Mouse (Mus musculus) lung, embryonic 16.5 days (tissue): Measurements from ENCODE around the gene Cacnb2. TPM values are rescaled to one million over a fixed set of nuclear protein-coding genes. Genes with fewer than 3 reads are reported as not detected.

Source experiments
- ATAC-seq: fragments of 200-750 bp; cut with Nextera tagmentation; 2 replicates; pipeline ENCODE4 v1.8.0; 2017; ENCODE audit warnings: low read depth, mild to moderate bottlenecking, moderate library complexity
- H3K27ac ChIP-seq: fragments of 300-500 bp; sonication (generic); 2 replicates; pipeline ENCODE4 v1.5.1; 2014; ENCODE audit warnings: mild to moderate bottlenecking, control low read depth, low read length
- H3K27me3 ChIP-seq: fragments of 300-500 bp; sonication (generic); 2 replicates; pipeline ENCODE4 v1.6.1; 2014; ENCODE audit warnings: low read depth, low read length, mixed read lengths; ENCODE audit not compliant: control insufficient read depth, insufficient read depth
- H3K36me3 ChIP-seq: fragments of 300-500 bp; sonication (generic); 2 replicates; pipeline ENCODE4 v1.6.1; 2014; ENCODE audit warnings: low read length; ENCODE audit not compliant: control insufficient read depth, insufficient read depth
- H3K4me1 ChIP-seq: fragments of 300-500 bp; sonication (generic); replicated peaks from 2 replicates; pipeline ENCODE4 v1.6.1; 2014; ENCODE audit warnings: low read length, mixed read lengths; ENCODE audit not compliant: control insufficient read depth, insufficient read depth
- H3K4me2 ChIP-seq: fragments of 300-500 bp; sonication (generic); 2 replicates; pipeline ENCODE4 v1.6.1; 2014; ENCODE audit warnings: low read depth, low read length, control low read depth
- H3K4me3 ChIP-seq: fragments of 300-500 bp; sonication (generic); 2 replicates; pipeline ENCODE4 v1.5.1; 2014; ENCODE audit warnings: mild to moderate bottlenecking, low read length, control low read depth
- H3K9ac ChIP-seq: fragments of 300-500 bp; sonication (generic); 2 replicates; pipeline ENCODE4 v1.6.1; 2014; ENCODE audit warnings: low read length, control low read depth
- H3K9me3 ChIP-seq: fragments of 300-500 bp; sonication (generic); 2 replicates; pipeline ENCODE4 v1.6.1; 2016; ENCODE audit warnings: low read length; ENCODE audit not compliant: control insufficient read depth
- WGBS: fragments of 180-500 bp; shearing (Covaris S2); extraction: QIAGEN DNeasy Blood & Tissue Kit; methylation state at CpG from one replicate; pipeline ENCODE4 v1.1.7; 2014; 5-methylcytosine and 5-hydroxymethylcytosine counted together
- polyA plus RNA-seq: library from polyadenylated mRNA; unstranded; fragments of >200 nt; fragmentation: Nextera tagmentation; extraction: Ambion mirVana; gene quantifications from 2 replicates; pipeline ENCODE4 v1.2.1, GENCODE M21; 2015

Gene Cacnb2
- polyA plus RNA-seq, 1 experiment from 2014 or later: 8.0 TPM

DNA sequence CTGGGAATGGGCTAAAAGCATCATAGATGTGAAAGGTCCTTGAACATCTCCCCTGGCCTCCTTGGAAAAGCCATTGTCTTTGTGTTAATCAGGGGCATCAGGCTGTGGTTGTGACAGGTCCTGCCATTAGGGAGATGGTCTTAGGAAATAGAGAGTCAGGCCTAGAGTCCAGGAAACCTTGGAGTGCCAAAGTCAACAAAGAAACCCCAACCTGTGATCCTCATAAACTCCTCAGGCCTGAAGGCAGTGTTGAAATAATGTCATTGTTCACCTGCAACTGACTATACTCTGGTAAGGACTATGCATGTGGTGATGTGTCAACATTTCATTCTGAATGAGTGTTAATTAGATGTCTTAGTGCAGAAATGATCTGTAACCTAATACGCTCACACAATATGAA, 255.4 kb downstream of the Cacnb2 start:
- WGBS: 91% methylated on average over 1 of the region's 1 CpGs
- H3K4me1 ChIP-seq: no peaks in the 10 kb centered on the region
- H3K4me2 ChIP-seq: no peak overlapping the region
- no peaks in the 10 kb centered on the region for H3K9me3 ChIP-seq
- ATAC-seq: no peak
- no peak overlapping the region for H3K27ac ChIP-seq
- no peak overlapping the region for H3K9ac ChIP-seq
- H3K4me3 ChIP-seq: no peak overlapping the region
- no peaks in the 10 kb centered on the region for H3K27me3 ChIP-seq
- no peaks in the 10 kb centered on the region for H3K36me3 ChIP-seq

DNA sequence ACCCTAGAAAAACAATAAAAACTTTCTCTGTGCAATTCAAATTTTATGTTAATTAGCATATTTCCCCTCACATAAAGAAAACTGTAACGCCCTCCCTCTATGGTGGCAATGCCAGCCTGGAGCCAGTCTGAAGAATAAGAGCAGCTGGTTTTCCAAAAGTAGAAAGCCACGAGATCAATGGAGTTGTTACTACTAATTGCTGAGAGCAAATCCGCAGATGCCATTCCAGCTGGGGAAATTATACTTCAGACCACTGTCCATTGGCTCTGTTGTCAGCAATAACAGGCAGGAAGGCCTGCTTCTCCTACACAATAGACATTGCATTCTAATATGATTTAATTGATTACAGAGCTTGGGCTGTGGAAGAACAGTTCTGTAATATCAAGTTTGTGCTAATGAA, 257.5 kb downstream of the Cacnb2 start:
- Histone ChIP-seq H3K36me3 (no peaks in the 10 kb centered on the region), H3K4me2 (no peak overlapping the region), H3K27ac (no peak overlapping the region), H3K9me3 (no peaks in the 10 kb centered on the region), H3K4me3 (no peak overlapping the region), H3K9ac (no peak overlapping the region), H3K4me1 (no peaks in the 10 kb centered on the region), H3K27me3 (no peaks in the 10 kb centered on the region)
- 81% methylated on average over 3 of the region's 3 CpGs for WGBS
- no peak for ATAC-seq

DNA sequence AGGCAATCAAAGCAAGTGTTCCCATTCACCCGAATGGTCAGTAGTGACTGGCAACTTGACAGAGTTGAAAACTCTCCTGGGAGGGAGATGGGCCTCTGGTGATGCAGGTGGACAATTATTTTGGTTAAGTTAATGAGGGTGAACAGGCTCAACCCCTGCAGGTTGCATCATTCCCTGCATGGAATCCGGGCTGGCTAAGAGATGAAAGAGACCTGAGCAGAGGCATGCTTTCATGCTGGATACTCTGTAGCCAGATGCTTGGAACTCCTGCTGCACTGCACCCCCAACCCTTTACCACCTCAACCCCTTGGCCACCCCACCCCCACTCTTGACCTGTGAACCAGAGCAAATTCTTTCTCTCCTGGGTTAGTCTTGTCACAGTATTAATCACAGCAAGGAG, 258.7 kb downstream of the Cacnb2 start:
- H3K4me2 ChIP-seq: no peak overlapping the region
- H3K9me3 ChIP-seq: no peaks in the 10 kb centered on the region
- no peak for ATAC-seq
- 50% methylated on average over 2 of the region's 2 CpGs for WGBS
- H3K4me1 ChIP-seq: no peaks in the 10 kb centered on the region
- no peaks in the 10 kb centered on the region for H3K36me3 ChIP-seq
- H3K9ac ChIP-seq: no peak overlapping the region
- no peaks in the 10 kb centered on the region for H3K27me3 ChIP-seq
- no peak overlapping the region for H3K27ac ChIP-seq
- H3K4me3 ChIP-seq: no peak overlapping the region

DNA sequence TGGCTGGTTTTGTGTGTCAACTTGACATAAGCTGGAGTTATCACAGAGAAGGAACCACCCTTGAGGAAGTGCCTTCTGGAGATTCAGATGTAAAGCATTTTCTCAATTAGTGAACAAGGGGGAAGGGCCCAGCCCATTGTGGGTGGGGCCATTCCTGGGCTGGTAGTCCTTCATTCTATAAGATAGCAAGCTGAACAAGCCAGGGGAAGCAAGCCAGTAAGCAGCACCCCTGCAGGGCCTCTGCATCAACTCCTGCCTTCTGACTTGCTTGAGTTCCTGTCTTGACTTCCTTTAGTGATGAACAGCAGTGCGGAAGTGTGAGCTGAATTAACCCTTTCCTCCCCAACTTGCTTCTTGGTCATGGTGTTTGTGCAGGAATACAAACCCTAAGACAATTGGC, 260.1 kb downstream of the Cacnb2 start:
- Histone ChIP-seq H3K27me3 (no peaks in the 10 kb centered on the region), H3K4me2 (no peak overlapping the region), H3K27ac (no peak overlapping the region), H3K4me3 (no peak overlapping the region), H3K9me3 (no peaks in the 10 kb centered on the region), H3K4me1 (no peaks in the 10 kb centered on the region), H3K9ac (no peak overlapping the region), H3K36me3 (no peaks in the 10 kb centered on the region)
- ATAC-seq: no peak
- WGBS: 43% methylated on average over 1 of the region's 1 CpGs

DNA sequence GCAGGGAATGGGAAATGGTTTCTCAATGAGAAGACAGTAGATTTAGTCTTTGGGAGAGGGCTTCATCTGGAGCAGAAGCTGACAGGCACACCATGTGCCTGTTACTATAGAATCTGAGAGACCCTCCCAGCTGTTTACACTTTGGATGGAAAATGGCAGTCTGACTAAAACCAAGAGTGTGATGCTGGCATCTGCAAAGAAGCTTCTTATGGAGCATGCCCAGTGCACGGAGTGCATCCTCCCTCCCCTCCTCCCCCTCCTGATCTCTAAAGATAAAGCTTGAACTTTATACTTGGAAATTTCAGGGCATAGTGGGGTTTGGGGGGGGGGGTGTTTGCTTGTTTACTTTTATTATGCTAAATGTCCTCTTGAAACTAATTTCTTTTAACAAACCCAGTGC, 270.2 kb downstream of the Cacnb2 start:
- H3K4me2 ChIP-seq: no peak overlapping the region

DNA sequence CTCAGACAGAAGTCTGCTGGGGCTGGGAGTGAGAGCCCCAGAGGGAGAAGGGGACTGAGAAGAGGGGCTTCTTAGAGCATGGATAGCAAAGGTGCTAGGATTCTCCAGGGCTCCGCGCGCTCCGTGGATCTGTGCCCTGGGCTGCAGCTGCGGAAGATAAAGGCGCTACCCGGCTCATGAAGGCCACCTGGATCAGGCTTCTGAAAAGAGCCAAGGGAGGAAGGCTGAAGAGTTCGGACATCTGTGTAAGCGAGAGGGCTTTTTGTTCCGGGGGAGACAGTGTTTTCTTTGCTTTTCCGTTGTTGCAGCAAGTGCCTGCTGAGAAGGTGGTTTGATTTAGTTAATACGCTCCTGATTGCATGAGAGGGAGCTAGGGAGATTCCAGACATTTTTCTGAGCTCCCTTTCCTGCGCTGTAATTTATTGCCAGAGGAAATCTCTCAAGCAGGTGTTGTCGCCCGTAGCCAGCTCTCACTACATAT, 270.9 kb downstream of the Cacnb2 start:
- ATAC-seq: no peak; the same call in 1 of the 2 replicates
- 20% methylated on average over 15 of the region's 15 CpGs for WGBS
- Histone ChIP-seq H3K9ac (peak overlapping the region; percentile 41), H3K9me3 (no peaks in the 10 kb centered on the region), H3K27ac (peak overlapping the region; percentile 1; the same call in 1 of the 2 replicates), H3K4me3 (peak overlapping the region; percentile 41), H3K4me2 (peak overlapping the region; percentile 42), H3K27me3 (no peaks in the 10 kb centered on the region), H3K36me3 (no peaks in the 10 kb centered on the region), H3K4me1 (peaks cover 13% of the 10 kb centered on the region)

More for the DNA sequence above, 270.2 kb downstream of the Cacnb2 start:
- H3K9ac ChIP-seq: no peak overlapping the region
- no peaks in the 10 kb centered on the region for H3K27me3 ChIP-seq
- peaks cover 13% of the 10 kb centered on the region for H3K4me1 ChIP-seq
- 0 out of 2 replicates have a peak, but pooled peaks have one; percentile 23 for ATAC-seq
- no peaks in the 10 kb centered on the region for H3K36me3 ChIP-seq
- H3K4me3 ChIP-seq: no peak overlapping the region
- H3K9me3 ChIP-seq: no peaks in the 10 kb centered on the region
- H3K27ac ChIP-seq: no peak overlapping the region
- WGBS: 40% methylated on average over 1 of the region's 1 CpGs

DNA sequence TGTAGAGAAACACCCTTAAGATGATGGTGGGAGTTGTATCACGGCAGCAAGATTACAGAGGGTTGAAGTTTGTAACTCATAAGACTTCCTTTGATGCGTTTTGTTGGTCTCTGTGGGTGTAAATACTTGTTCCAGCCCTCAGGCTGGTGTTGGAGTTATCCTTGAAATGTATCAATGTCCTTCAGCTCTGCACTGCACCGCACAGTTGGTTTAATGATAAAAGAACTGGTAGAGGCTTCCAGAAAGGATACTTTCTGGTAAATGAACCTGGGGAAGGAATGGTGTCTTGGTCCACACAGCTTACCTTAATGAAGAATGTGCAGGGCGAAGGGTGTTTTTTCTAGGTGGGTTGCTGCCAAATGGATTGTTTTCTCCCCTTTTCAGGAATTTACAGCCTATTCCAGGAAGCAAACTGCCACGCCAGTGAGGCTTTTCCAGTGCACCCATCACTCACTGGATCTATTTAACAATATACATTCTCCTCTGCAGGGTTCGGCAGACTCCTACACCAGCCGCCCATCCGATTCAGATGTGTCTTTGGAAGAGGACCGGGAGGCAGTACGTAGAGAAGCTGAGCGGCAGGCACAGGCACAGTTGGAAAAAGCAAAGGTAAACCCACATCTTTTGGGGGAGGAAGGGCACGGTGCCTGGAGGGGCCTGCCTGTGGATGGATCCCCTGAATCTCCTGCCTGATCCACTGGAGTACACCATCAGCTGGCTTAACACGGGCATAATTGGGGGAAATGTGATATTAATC, 271.6 kb downstream of the Cacnb2 start:
- 0 out of 2 replicates have a peak overlapping the region, but pooled peaks have one; percentile 0 for H3K27ac ChIP-seq
- no peak for ATAC-seq
- H3K4me1 ChIP-seq: peaks cover 13% of the 10 kb centered on the region
- peak overlapping the region; percentile 41 for H3K4me3 ChIP-seq
- H3K4me2 ChIP-seq: peak overlapping the region; percentile 42
- H3K9me3 ChIP-seq: no peaks in the 10 kb centered on the region
- no peaks in the 10 kb centered on the region for H3K36me3 ChIP-seq
- WGBS: 34% methylated on average over 13 of the region's 13 CpGs
- H3K9ac ChIP-seq: no peak overlapping the region
- H3K27me3 ChIP-seq: no peaks in the 10 kb centered on the region

DNA sequence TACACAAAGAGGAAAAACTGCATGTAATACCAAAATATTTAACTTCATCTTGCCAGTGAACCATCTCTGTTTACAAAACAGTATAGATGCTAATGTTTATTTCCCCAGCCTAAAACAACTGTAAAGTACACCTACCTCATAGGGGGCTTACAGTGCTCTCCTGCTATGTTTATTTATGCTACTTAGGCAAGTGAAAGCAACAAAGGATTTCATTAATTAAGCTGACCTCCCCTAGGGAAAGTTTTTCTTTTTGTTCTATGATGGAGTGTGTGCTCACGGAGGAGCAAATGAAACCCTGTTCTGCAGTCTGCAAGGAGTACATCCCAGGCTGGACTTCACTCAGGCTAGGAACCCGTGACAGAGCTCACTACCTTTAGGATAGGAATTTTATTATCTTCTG, 272.2 kb downstream of the Cacnb2 start:
- Histone ChIP-seq H3K9ac (no peak overlapping the region), H3K4me2 (no peak overlapping the region), H3K36me3 (no peaks in the 10 kb centered on the region), H3K27me3 (no peaks in the 10 kb centered on the region), H3K27ac (no peak overlapping the region), H3K9me3 (no peaks in the 10 kb centered on the region), H3K4me1 (peaks cover 13% of the 10 kb centered on the region), H3K4me3 (no peak overlapping the region)
- ATAC-seq: peak; percentile 45
- WGBS: 26% methylated on average over 2 of the region's 2 CpGs

DNA sequence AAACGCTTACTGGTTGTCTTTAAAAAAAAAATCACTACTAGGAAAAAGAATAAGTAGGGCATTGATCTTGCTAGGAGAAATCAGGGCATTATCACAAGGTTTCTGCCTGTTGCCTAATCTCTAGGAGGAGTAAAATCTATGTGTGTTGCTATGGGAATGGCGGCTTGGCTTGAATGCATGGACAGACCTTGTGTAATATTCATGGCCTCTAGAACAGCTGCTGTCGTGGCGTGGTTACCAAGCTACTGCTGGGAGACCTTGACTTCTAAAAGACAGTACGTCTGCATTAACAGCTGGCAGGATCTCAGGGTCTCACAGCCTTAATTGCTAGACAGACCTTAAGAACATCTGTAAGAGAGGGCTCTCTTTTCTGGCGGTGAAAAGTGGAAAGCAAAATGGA, 272.7 kb downstream of the Cacnb2 start:
- Histone ChIP-seq H3K9me3 (no peaks in the 10 kb centered on the region), H3K4me2 (no peak overlapping the region), H3K36me3 (no peaks in the 10 kb centered on the region), H3K4me3 (no peak overlapping the region), H3K4me1 (peaks cover 13% of the 10 kb centered on the region), H3K9ac (no peak overlapping the region), H3K27me3 (no peaks in the 10 kb centered on the region), H3K27ac (no peak overlapping the region)
- ATAC-seq: peak; percentile 29; the same call in 1 of the 2 replicates
- WGBS: 72% methylated on average over 6 of the region's 6 CpGs
